Mouse (Mus musculus): Measurements from ENCODE around the gene Runx2.

The Runx2 gene

DNA sequence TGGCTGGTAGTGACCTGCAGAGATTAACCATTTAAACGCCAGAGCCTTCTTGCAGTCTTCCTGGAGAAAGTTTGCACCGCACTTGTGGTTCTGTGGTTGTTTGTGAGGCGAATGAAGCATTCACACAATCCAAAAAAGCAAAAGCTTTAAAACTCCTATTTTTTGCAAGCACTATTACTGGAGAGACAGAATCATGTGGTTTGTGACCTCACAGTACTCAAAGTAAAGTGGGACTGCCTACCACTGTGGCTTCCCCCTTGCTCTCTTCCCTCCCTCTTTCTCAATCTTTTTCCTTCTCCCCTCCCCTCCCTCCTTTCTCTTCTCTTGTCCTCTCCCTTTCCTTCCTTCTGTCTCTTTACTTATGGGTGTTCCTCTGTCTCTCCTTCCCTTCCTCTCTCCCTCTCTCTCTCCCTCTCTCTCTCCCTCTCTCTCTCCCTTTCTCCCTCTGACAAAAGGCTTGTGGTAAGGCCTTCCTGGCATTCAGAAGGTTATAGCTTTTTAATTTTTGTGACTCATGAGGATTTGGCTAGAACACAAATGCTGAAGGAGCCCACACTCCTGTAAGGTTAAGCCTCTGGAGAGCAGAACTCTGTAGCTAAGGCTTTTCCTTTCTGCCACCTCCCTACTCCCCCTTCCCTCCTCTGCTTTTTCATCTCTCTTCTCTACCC is at the start of gene Runx2:
TSS of gene Runx2 (minus strand) at position 290 of the 668 bp plus-strand sequence.
- no peak for DNase-seq

DNA sequence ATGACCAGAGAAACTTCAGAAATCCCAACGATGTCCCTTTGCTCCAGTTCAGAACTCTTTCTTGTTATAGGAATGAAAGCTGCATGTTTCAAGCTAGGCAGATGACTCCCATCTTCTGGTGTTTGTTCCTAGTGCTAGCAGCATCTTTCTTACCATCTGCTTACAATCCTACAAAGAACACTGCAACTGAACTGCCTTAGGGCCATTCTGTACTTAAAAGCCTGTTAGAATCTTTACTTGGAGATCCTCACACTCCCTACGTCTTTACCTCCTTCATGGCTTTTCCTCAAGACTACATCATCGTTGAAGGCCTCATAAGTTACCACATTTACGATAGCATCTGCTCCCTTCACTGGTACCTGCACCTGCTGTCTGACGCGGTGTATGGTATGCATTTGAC is 48.6 kb upstream of the Runx2 start:
- no peak for DNase-seq

- DNase-seq, result no peak
These were observed 27.6 kb upstream of the Runx2 start for GRCm38 (mm10) chr17:44842184-44842583.

- DNase-seq, result no peak
These were observed 16.6 kb upstream of the Runx2 start for GRCm38 (mm10) chr17:44831201-44831600.

GRCm38 (mm10) chr17:44829587-44829986 is 15.0 kb upstream of the Runx2 start:
- DNase-seq, result no peak

GRCm38 (mm10) chr17:44827964-44828363 is 13.4 kb upstream of the Runx2 start:
- no peak for DNase-seq

DNA sequence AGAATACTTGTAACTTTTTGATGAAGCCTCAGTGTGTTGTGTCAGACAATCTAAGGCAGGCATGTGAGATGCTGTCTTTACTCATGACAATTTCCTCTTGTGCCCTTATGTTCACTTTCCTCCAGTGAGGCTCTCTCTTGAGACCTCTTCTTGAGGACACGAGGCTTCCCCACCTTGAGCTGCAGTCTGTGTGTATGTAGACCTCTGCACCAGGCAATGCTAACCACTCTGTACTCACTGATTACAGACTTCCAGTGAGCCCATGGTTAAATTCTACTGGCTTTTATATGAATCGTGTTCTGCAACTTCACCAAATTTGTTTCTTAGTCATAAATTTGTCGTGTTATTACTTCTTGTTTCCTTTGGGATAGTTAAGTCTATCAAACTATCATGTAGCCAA is 12.5 kb upstream of the Runx2 start:
- no peak for DNase-seq

- no peak for DNase-seq
These were observed 7.3 kb upstream of the Runx2 start for GRCm38 (mm10) chr17:44821940-44822339.

GRCm38 (mm10) chr17:44819816-44820215 is 5.2 kb upstream of the Runx2 start:
- DNase-seq, result no peak

GRCm38 (mm10) chr17:44818825-44819224 is 4.2 kb upstream of the Runx2 start:
- DNase-seq, result no peak

DNA sequence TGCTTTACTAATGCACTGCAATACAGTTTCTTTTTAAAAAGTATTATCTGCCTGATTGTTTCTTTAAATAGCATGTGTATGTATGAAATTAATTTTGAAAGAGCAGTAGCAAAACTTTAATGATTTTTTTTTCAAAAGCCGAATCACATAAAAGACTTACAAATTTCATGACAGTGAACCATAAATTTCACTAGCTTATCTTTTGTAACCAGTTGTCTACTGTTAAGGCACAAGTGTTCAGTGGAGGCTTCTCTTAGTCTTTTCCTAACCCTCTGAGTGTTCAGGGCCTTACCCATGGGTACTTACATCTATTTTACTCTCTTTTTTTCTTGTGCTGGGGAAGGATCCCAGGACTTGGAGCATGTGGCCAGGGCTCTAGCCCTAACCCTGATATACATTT is 7.6 kb downstream of the Runx2 start:
- DNase-seq, result no peak

DNA sequence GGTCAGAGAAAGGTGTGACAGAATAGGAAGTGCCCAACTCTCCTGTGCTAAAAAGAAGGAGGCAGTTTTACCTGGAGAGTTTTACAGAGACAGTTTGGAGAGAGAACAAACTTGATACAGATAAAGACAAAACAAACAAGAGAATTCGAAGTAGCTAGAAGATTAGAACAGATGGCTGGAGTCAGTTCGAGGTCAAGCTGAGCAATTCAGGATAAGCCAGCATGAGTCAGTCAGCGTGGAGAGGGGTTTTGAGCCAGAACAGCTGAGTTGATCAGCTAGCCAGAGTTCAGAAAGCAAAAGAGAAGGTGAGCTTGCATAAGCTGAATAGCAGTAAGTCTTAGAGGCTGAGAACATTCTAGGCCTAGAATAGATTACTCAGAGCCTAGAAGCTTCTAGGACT is 17.3 kb downstream of the Runx2 start:
- DNase-seq, result no peak

DNA sequence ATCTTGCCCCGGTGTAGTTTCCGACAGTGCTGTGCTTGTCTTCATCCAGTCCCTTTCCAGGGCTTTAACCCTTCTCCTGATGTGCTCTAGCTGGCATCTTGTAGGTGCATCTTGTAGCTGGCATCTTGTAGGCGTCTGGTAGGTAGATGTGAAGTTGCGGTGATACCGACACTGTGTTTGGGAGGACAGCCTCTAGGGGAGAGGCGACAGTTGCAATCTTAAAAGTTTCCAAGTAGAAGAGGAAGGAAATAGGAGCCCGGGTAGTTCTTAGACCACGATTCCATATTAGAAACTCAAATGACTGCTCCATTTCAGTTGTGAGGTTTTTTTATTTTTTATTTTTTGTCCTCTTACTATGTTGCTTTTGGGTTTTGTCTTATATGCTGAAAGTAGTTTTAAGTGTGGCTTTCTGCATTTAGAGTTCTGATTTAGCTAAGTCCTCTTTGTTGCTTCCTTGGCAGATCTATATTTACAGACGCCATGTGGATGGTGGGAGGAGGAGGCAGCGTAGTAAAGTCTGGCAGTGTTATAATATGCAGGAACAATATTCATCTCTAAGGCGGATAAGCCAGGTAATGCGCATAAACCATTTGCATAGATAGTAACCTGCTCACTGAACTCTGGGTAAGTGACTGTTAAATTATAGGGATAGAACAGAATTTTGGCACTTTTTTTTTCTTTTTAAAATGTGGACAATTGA is 22.2 kb downstream of the Runx2 start:
- DNase-seq, result no peak

DNA sequence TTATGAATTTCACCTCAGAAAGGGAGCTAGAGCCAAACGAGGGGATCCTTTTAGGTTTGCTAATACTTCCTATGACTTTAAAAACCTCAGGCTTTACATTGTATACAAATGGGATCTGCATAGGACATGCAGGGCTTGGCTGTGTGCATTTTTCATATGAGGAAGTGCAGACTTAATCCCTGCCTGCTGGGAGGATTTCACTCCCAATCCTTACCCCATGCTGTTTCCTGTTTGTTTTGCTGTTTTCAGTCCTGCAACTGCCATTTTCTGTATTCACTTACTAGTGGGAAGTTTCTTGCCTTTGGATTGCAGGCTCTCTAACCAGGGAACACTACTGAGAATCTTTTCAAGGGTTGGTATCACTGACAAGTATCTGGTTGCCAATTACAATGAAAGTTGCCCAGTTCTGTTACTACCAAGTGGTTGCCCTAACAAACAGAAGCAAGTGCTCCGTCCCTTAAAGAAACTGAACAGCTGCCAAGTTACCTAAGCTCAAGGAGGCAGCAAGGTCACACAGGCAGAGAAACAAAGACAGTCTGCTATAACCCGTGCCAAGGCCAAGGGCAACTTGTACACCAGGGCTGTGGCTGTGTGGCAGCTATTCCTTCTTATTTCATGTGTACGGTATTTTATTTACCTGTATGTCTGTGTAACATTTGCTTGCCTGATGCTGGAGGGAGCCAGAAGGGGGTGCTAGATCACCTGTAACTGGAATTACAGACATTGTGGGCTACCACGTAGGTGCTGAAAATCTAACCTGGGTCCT is 25.4 kb downstream of the Runx2 start:
- peak; percentile 28 to 46 for DNase-seq

DNA sequence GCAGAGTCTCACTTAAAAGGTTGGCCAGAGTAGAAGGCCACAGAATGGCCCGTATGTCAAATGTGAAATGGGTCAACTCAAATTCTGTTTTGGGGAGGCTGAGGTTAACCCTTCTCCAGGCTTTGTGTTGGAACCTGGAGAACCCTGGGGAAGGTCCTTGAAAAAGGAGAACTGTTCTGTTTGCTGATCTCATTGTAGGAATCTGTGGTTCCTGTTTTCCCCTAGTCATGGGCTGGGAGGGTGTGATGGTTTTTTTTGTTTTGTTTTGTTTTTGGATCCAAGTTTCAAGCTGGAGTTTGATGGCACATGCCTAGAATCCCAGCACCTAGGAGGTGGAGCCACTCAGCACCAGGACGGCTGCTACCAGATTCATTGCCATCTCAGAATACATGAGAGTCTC is 31.5 kb downstream of the Runx2 start:
- DNase-seq, result no peak

DNA sequence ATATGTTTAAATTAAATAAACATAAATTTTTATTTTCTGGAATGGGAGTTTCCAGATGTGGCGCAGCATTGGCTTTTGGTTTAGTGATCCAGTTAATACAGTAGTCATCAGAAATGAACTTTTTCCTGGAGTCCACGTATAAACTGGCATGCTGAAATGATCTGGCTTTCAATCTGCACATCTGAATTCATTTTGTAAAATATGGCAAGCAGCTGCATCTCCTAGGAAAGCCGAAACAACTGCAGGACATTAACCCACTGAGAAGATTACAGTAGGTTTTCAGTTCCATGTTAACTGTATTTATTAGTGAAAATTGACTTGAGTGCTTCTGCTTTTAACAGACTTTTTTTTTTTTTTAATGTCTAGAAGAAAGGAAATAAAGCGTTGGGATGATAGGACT is 32.2 kb downstream of the Runx2 start:
- no peak for DNase-seq

- DNase-seq, result no peak
These were observed 34.2 kb downstream of the Runx2 start for GRCm38 (mm10) chr17:44780353-44780752.

GRCm38 (mm10) chr17:44778141-44778540 is 36.5 kb downstream of the Runx2 start:
- no peak for DNase-seq

GRCm38 (mm10) chr17:44777337-44777804 is 37.2 kb downstream of the Runx2 start:
- peak; percentile 59 to 81 for DNase-seq

DNA sequence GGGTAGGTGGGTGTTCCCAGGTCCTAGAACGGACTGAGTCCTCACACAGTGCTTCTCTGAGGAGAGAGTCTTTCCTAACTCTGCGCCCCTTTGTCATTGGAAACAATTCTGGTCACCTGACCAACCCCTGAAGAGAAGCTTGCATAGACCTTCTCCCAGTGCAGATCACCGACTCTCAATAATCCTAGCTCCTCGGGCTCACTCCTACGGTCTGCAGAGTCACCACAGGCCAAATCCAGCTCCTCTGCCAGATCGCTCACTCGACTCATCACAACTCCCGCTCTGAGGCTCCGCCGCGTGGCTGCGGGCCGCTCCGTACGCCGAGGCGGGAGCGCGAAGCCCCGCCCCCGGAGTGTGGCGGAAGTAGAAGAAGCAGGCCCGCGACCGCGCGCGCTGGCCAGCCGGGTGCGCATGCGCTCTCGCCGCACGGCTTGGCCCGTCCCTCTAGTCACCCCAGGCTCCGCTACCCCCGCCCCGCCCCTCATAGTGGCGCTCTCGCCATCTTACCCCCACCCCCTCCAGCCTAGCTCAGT is 37.8 kb downstream of the Runx2 start, which contains the start of gene Supt3:
TSS of gene Supt3 (plus strand) at position 415 of the 533 bp plus-strand sequence.
- DNase-seq, result peak; percentile 96 to 97

- DNase-seq, result no peak
These were observed 42.0 kb downstream of the Runx2 start for GRCm38 (mm10) chr17:44772576-44772975.

- no peak for DNase-seq
These were observed 43.7 kb downstream of the Runx2 start for GRCm38 (mm10) chr17:44770871-44771270.

DNA sequence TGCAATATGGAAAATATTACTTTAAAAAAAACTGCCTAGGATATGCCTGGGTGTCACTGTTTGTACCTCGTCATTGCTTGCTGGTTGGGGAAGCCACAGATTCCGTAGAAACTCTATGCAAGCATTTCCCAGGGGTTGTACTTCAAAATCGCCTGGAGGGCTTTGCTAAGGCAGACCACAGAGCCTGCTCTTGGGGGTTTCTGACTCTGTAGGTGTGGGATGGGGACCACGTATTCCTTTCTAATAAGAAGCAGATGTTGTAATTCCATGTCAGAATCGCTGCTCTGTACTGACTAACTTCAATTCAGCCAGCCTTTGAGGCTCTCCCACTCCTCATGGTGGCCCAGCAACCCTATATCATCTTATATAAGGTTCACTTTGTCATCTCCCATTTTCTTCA is 46.1 kb downstream of the Runx2 start:
- no peak for DNase-seq

Data from kidney, postnatal 25 days (tissue).